Mouse (Mus musculus) megakaryocyte-erythroid progenitor cell, adult 5 weeks (primary cell): Measurements from ENCODE around the gene 1600014C23Rik. TPM values are rescaled to one million over a fixed set of nuclear protein-coding genes. Genes with fewer than 3 reads are reported as not detected.

Experiments
- polyA plus RNA-seq: library from polyadenylated mRNA; stranded (reverse); fragments of >175 nt; gene quantifications from 2 replicates; pipeline ENCODE4 v1.2.3, GENCODE M21; 2012

The 1600014C23Rik gene
- not detected in 2 replicates for polyA plus RNA-seq

DNA sequence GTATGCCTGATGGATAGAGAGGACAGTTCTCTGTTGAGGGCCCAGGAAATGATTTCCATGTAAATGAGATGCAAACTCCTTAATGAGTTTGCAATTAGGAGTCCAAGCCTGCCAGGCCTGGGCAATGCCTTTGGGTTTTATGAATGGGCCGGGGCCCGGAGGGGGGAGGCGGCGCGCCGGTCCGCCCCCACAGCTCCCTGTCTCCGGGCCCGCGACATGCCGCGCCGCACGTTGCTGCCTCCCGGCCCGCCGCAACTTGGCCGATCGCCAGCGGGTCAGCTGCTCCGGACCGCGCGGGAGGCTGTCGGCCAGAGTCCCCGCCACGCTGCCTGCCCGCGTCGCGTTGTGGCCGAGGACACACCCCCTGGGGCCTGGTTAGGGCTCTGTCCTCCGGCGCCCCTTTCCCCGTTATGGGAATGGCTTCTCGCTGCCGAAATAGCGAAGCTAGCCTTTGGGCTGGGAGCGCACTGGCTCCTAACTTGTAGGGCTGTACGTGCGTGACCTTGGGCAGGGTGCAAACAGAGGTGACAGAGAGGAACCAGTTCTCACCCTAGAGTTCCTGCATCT is at the start of gene 1600014C23Rik:
Gene 1600014C23Rik, minus strand, starts transcription at position 110 of the 567 bp plus-strand sequence.

GRCm38 (mm10) chr17:45686716-45687115 is 46.9 kb downstream of the 1600014C23Rik start, which contains the start of gene Tmem63b:
Gene Tmem63b (minus strand): TSS chr17:45686905.

GRCm38 (mm10) chr17:45686093-45686619 is 47.5 kb downstream of the 1600014C23Rik start, which contains the start of gene Mrpl14:
Gene Mrpl14 (plus strand): TSS chr17:45686322.

Other genes with a start within 250 kb of the 1600014C23Rik start
- gene Aars2, start 227.0 kb downstream of the 1600014C23Rik start, polyA plus RNA-seq = 39.1 and 48.9 TPM in 2 replicates
- gene Tcte1, start 210.4 kb downstream of the 1600014C23Rik start, polyA plus RNA-seq = 0.06 TPM in 1 of 2 replicates, not detected in the other
- 0.26 and 0.31 TPM in 2 replicates for gene Tmem151b, start 184.2 kb downstream of the 1600014C23Rik start, polyA plus RNA-seq
- 33.6 and 42.7 TPM in 2 replicates for gene Nfkbie, start 178.1 kb downstream of the 1600014C23Rik start, polyA plus RNA-seq
- gene Slc35b2, start 170.0 kb downstream of the 1600014C23Rik start, polyA plus RNA-seq = 38.8 and 39.1 TPM in 2 replicates
- gene Hsp90ab1, start 160.6 kb downstream of the 1600014C23Rik start, polyA plus RNA-seq = 757 and 930 TPM in 2 replicates
- gene Slc29a1, start 134.2 kb downstream of the 1600014C23Rik start, polyA plus RNA-seq = 165 and 204 TPM in 2 replicates
- not detected in 2 replicates for gene Mymx, start 131.7 kb downstream of the 1600014C23Rik start, polyA plus RNA-seq
- gene Capn11, start 74.5 kb downstream of the 1600014C23Rik start, polyA plus RNA-seq = 0.12 and 0.22 TPM in 2 replicates
- gene Mrpl14, start 47.5 kb downstream of the 1600014C23Rik start, polyA plus RNA-seq = 183 and 201 TPM in 2 replicates
- 15.8 and 22.0 TPM in 2 replicates for gene Tmem63b, start 46.9 kb downstream of the 1600014C23Rik start, polyA plus RNA-seq